Mouse (Mus musculus) left cerebral cortex, postnatal 10 days (tissue): Measurements from ENCODE around the gene Crispld2. TPM values are rescaled to one million over a fixed set of nuclear protein-coding genes. Genes with fewer than 3 reads are reported as not detected.

ENCODE experiments used
- DNase-seq, 2 experiments: peaks; one replicate each; pipeline ENCODE4 v3.0.0; 2021 to 2022; ENCODE audit warnings: low spot score in 2 of 2, mixed read lengths in 1 of 2; ENCODE audit errors: extremely low spot score in 1 of 2
- intact Hi-C: fragments of 180-260 bp; cut with DNase I; formaldehyde crosslinking; loops from one replicate; pipeline ENCODE4 v1.15.1; 2025
- total RNA-seq, 2 experiments: library from RNA; stranded (reverse); gene quantifications; 2 replicates each; pipeline ENCODE4 v1.2.3; 2021

Gene Crispld2
- total RNA-seq, 2 experiments from 2014 or later: 2.0 to 2.5 TPM

DNA sequence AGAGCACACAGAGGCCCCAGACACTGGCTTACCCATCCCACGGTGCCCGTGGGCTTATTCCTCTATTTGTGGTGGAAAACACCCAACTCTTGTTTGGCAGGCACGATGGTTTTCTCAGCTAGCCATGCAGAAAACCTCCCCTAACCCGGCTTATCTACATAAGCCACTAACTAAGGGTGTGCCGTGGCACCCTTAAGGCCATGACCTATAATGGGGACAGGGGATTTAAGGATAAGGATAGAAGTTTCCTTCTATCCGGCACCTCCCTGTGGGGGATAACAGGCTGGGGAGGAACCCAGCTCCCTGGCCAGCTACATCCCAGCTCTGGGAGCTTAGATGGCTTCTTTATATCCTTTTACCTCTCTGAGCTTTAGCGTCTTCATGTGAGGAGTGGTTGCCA, 28.1 kb downstream of the Crispld2 start:
- DNase-seq: no peak
- intact Hi-C loops: no loop called here

DNA sequence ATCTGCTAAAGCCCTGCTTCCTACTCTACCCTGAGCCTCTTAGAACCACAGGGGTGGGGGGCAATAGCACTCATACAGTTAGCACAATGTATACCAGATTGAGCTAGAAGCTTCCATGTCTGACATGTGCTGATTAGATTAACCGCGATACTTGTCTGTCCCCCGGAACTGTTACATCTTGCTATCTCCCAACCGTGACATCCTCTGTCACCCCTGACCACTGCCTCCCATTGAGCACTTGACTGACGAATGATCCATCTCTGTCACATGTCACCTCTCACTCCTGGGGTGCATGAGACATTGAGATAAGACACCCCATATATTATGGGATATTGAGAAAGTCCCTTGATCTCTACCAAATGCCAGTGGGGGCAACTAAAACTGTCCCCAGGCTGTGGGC, 34.0 kb downstream of the Crispld2 start:
- no peak for DNase-seq
- intact Hi-C loops: no loop called here

DNA sequence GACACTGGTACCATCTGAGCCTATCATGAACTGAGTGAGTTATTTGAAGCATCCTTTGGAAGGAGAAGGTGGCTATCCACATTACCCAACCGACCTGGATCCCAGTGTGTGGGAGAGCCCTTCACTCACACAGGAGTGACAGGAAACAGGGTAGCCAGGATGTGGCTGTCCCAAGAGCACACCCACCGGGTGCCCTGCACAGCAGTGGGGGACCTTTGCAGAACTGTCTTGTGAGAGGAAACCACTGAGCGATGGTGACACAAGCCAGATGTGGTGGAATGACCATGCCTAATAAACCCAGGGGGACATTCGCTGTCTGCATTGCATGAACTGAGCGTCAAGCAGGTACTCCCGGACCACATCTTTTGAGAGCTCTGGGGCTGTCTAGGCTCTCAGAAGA, 34.8 kb downstream of the Crispld2 start:
- intact Hi-C loops: no loop called here
- no peak for DNase-seq

DNA sequence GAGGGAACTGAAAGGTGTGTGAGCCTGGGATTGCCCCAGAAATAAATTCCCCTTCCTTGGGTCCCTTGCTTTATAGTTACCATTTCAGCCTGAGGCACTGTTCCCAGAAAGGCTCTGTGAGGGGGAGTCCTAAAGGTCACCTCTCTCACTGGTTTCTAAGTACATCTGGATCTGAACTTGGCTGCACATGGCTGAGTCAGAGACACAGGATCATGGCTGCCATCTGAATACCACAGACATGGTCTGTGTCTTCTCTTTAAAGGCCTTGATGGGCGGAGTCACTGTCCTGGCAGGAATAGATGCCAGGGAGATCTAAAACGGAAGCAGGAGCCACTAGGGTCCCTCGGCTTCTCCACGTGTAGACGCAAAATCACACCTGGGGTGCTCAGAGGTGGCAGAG, 38.2 kb downstream of the Crispld2 start:
- intact Hi-C loops: no loop called here

DNA sequence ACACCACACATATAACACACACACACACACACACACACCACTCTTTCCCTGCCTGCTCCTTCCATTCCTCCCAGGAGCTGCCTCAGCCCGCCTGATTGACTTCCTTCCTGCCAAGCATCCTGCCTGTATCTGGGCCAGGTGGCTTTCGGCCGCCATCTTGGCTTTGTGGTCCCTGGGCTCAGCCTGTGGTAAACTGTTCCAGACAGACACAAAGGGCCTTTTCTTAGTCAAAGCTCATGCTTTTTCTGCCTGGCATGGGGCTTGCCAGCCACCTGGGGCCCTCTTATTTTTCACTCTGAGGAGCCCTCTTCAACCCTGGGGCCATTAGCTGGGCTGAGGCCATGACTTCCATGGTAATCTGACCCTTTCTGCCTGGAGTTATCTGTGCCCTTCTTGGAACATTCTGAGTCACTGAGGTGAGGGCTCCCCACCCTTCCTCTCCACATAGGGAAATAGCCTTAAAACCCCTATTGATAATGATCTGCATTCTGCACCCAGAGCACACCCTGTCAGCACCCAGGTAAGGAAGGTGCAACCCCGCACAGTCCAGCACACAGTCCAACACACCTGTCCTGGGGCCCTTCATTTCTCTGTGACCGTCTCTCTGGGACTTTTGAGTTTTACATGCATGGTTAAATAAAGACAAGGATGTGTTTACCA, 40.4 kb downstream of the Crispld2 start:
- intact Hi-C loops: no loop called here

More for the DNA sequence above, 38.2 kb downstream of the Crispld2 start:
- DNase-seq: no peak

DNA sequence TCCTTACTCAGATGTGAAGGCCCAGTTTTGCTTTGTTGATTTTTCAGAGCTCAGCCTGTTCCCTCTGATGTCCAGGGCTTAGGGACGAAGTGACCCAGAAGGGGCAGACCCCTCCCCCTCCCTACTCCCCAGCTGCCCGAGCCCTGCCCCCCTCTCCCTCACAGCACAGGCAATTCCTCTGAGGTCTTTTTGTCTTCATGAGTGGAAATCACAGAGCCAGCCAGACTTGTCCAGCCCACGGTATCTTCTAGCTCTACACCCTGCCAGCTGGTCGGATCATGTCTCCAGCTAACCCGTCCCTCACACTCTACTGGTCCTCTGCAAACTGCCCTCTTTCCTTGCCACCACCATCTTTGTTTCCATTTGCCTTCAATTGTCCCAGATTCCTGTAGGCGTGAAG, 42.2 kb downstream of the Crispld2 start:
- no peak for DNase-seq
- intact Hi-C loops: no loop called here

More for the DNA sequence above, 40.4 kb downstream of the Crispld2 start:
- no peak for DNase-seq

DNA sequence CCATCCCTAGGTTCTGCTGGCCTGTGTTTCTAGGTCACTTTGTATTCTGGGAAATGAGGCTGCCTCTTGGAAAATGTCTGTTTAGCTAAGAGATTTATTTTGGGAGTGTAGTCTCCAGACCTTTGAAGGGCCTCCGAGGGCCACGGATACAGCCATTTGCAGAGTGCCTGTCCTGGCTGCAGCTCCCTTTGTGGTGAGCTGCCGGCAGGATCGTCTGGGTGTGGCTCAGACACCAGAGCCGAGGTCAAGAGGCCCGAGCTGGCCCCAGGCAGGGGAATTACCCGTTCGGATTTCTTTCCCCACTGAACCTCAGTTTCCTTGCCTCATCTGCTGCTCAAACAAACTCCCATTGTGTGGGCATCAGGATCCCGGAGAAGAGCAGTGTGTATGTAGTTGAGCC, 43.9 kb downstream of the Crispld2 start:
- intact Hi-C loops: no loop called here
- no peak for DNase-seq

DNA sequence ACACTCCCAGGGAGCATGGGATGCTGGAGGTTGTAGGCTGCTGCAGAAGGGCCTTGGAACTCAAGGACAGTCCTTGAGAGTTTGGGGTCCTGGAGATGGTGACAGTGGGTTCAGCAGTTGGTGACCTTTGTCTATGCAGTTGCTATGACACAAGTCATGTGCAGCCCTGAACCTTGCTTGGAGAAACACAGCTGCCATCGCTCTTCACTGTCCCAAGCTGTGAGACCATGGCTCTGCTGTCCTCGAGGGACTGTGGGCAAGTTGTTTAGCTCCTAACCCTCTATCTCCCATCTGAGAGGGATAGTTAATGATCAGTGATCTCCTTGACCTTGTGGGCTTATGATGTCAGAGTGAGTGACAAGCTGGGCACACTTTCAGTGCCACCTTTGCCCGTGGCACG, 44.3 kb downstream of the Crispld2 start:
- no peak for DNase-seq
- intact Hi-C loops: no loop called here

DNA sequence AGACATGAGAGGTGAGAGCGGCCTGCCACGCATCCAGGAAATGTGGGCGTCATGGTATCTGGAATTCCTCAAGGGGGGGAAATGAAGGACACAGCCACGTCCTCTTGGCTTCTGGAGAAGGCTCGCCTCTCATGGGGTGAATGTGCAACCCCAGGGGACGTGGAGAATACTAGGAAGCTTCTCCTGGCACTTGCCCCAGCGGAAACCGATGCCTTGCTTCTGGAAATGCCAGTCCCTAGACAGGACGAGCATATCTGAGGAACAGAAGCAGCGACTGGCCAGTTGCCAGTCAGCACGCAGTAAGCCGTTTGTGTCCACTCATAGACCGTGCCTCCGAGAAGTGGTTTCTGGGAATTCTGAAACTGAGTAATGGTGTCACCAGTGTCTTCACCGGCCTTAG, 45.0 kb downstream of the Crispld2 start:
- DNase-seq: no peak
- intact Hi-C loops: no loop called here

DNA sequence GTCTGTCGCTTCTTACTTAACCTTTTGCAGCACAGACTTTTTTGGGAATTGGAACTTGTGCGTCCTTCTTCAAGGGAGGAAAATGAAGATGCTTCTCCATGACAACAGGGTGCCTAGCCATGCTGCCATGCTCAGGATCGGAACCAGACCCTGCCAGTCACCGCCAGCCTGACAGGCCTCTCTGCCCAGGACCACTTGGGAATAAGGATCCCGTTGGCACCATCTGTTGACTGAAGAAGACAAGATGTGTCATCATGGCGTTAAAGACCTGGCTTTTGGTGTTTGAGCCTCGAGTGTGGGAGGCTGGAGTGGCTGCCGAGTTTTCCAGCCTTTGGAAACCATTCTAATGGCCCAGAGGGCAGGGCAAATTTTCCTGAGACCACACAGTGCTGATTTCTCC, 45.4 kb downstream of the Crispld2 start:
- DNase-seq: no peak
- intact Hi-C loops: no loop called here

DNA sequence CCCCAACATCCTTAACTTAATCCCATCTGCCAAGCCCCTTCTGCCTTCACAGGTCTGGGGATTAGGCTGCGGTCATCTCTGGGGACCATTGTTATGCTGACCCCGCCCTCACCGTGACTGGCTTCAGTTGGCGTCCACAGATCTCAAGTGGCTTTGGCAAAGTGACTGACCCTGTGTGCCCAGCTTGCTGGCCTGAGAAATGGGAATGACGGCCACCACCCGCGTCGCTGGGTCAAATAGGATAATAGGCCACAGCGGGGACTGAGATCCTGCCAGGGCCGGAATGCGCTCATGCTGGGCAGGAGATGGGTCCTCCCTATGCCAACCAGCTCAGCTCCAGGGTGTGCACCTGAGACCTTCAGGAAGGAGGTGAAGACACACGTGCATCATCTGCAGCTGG, 46.5 kb downstream of the Crispld2 start:
- DNase-seq: no peak
- intact Hi-C loops: no loop called here

DNA sequence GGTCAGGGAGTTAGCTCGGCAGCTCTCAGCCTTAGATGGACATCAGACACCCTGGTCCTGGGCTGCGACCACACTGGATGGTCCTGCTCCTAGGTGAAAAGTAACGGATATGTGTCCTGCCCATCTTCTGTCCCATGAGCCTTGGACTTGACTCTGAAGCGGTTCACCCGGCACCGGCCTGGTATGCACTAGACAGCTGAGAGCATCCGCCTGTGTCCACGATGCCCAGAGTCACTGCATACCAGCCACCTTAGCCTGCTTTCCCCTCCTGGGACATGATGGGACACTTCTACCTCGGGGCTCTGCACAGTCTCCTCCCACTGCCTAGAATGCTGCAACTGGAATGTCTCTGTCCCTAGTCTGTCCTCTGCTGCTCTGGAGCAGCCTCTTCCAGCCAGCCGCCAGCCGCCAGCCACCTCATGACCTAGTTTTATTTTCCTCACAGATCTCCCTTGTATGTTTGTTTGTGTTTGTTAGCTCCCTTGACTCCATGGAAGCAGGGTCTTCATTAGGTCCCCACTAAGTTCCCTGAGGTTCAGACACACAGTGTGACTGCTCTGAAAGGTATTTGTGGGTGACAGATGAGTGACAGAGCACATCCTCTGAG, 47.2 kb downstream of the Crispld2 start:
- no peak for DNase-seq
- intact Hi-C loops: no loop called here

DNA sequence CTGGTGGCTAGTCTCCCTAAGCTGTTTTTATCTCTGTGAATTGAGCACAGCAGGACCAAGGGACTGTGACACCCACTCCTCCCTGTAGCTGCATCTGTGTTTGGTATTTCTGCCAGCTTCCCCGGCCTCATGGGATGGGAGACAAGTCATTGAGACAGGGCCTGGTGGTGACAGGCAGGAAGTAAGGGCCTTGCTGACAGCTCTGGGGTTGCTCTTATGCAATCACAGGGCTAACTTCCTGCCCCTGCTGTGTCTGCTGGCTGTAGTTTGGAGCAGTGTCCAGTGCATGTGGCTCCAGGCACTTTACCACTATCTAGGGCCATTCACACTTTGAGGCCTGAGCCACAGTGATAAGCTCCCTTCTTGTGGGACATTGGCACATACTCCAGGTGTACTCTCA, 48.6 kb downstream of the Crispld2 start:
- intact Hi-C loops: no loop called here
- DNase-seq: peak in 1 of 2 experiments; percentile 67

DNA sequence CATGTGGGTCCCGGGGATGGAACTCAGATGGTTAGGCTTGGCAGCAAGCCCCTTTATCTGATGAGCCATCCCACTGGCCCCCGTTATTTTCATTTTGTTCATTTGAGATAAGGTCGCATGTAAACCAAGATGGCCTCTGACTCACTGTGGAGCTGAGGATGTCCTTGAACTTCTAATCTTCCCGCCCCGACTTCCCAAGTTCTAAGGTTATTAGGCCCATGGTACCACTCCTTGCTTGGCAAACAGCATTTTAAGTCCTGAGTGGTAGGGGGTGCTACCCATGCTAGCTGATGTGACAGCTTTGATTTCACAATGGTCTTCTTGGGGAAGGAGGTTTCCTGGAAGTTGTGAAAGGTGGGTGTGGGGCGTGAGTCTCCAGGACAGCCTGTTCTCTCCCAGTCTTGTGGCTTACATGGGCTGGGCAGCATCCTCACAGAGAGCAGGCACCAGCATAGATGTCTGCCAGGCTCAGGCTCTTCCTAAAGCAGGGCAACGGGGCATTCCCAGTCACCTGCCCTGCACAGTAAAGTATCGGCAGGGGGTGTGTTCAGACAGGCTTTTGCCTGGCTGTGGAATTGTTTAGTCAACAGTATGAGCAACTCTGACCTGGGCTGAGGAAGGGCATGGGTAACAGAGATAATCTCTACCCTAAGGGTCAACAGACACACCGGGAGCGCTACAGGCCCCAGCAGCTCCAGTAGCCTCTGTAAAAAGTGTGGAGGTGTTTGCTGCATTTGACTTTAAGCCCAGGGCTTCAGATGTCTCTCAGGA, 50.5 kb downstream of the Crispld2 start:
- intact Hi-C loops: no loop called here
- DNase-seq: no peak

DNA sequence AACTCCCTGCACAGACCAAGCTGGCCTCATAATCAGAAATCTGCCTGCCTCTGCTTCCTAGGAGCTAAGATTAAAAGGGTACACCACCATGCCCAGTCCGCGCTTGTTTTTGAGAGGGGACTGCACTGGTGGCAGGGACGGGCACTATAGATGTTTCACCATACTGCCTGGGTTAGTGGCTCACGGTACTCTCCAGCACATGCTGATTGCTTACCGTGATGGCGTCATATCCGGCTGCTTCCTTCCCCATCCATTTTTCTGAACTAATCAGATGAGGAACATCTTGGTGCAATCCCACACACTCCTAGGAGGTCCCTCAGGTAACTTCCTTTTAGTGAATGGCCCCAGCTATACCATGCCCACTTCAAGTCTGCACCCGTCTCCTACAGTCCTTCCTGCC, 52.7 kb downstream of the Crispld2 start:
- intact Hi-C loops: no loop called here

DNA sequence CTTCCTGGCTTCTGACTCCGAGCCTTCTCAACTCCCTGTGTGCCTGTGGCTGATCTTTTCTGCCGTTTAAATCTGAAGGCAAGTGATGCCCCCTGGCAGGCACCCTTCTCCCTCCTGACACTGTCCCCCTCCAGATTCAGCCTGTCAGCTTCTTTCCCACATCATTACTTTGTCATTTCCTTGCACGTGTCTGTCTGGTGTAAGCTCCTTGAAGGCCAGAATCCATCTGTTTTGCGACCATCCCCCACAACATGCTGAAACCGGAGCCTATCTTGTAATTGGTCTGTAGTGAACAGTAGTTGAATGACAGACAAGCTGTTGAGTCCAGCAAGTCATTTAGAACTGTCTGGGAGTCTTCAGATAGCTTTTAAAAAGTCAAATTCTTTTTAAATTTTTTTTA, 53.2 kb downstream of the Crispld2 start:
- no peak for DNase-seq
- intact Hi-C loops: no loop called here

More for the DNA sequence above, 52.7 kb downstream of the Crispld2 start:
- DNase-seq: no peak

DNA sequence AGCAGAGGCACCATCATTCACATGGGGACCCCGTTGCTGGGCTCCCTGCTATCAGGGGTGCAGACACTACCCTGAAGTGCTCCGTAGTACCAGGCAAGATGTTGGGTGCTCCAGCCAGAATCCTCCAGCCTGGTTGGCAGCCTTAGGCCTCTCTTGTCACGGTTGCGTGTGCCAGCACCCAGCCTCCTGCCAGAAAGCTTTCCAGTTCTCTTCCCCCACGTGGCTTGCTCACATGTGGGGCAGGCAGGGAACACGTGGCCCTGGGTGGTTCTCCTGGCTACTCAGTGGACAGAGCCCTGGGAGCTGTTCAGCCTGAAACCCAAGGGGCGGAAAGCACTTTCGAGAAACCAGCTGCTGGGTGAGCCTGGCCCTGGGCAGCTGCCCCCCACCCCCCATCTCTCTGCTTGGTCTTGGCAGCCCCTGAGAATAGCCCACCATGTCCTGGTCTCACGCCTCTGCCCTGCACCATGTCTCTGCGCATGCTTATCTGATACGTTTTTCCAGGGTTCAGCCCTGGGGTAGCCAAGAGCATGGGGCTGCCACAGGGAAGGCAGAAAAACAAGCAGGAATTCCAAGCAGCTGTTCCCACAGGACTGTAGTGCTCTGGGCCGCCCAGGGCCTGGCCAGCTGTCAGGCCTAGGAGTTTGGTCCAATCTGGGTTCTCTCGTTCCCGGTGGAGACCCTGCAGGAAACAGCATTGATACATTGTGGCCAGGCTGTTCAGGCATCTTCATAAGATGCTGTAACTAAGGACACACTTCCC, 54.2 kb downstream of the Crispld2 start:
- intact Hi-C loops: no loop called here
- peak; percentile 83 to 87 for DNase-seq

DNA sequence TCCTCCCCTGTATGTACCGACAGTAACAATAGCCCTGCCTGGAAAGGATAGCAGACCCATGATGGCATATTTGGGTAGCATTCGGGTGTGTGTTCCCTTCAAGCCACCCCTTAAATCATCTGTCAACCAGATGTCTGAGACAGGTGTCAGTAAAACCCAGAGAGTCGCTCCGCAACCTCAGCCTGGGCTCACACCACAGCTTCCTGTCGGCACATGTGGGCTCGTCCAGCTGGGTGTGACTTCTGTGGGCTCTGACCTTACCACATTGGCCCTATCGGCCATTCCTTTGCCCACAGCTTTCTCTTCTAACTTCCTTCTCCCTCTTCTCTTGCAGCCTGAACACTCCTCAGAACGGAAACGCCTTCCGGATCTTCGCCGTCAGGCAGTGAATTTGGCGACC, 57.7 kb downstream of the Crispld2 start:
- no peak for DNase-seq
- intact Hi-C loops: no loop called here

DNA sequence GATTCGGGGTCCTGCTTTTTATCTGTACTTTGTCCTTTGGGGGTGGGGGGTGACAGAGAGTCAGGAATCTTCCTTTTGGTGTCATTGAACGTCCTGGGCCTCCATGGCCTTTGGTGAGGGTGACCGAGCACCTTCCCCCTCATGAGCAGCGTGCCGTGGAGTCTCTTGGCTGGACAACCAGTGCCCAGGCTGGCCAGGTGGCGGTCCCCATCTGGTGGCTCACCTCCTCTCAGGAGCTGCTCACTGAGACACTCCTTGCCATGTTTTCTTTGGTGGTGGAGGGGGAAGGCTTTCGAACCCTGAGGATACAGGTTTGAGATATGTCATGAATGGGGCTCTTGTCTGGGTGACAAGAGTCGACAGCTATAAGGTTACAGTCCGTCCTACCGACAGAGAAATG, 58.1 kb downstream of the Crispld2 start:
- intact Hi-C loops: no loop called here

More for the DNA sequence above, 58.1 kb downstream of the Crispld2 start:
- no peak for DNase-seq
